In the genomic region with DNA sequence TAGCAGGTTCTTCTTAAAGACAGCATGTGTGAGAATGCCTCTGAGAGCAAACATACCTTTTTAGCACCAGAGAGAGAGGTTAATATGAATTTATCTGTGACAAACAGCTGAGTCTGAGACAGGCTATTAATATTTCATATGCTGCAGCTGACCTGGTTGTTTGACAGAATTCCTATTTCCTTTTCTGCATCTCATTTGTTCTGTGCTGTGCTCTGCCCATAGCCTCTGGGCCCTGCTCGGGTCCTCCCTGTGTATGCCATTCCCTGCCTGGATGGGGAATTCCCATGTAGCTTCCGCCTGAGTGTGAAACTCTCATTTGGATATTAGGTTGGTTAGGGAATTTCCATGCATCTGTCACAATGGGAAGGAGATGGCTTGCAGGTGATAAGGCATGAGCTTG, we compare ENCODE assay signal across 22 mouse cellular contexts.
DNase-seq lines count a peak whose midpoint lies in the region; ATAC-seq lines count a peak whose summit lies in the region.
"Had no signal": no experiment of that assay in that cellular context is flagged by ENCODE, and none has a peak within 500 bp of the region (broad histone marks: within the 10 kb centered on the region; RNA-seq: fewer than 3 reads in every experiment).

No protein-coding gene starts in this region.

- DNase-seq in midbrain, embryonic 10.5 days (ENCODE audit: low spot score): no peak
- DNase-seq in midbrain, embryonic 14.5 days: peak; percentile 58
- peak; percentile 23 for DNase-seq in retina, postnatal 1 day
- DNase-seq in left cerebral cortex, adult 8-10 months (ENCODE audit: low spot score in 2 of 2): no peak
- DNase-seq: adrenal gland, postnatal 36 days; B cell, adult 2 months; cerebellum, adult 11 months; cerebellum, postnatal 10 days; gastrocnemius, postnatal 10 days; heart, postnatal 4 days; kidney, adult 8-10 months; kidney, postnatal 10 days; lung, postnatal 10 days; thymus, adult 2 months had no signal

- peak; percentile 41; the same call in 1 of the 2 replicates for ATAC-seq in midbrain, embryonic 13.5 days
- peak; percentile 61 for ATAC-seq in hindbrain, embryonic 12.5 days (ENCODE audit: low FRiP score)
- no peak for ATAC-seq in midbrain, embryonic 14.5 days (ENCODE audit: low FRiP score, low TSS enrichment)
- ATAC-seq in megakaryocyte, adult 5-6 weeks (ENCODE audit: poor library complexity, severe bottlenecking): no peak
- ATAC-seq: forebrain, embryonic 15.5 days; liver, embryonic 12.5 days had no signal

- no peaks in the 10 kb centered on the region for H3K9me3 ChIP-seq in midbrain, embryonic 13.5 days
- no peaks in the 10 kb centered on the region for H3K9me3 ChIP-seq in midbrain, embryonic 10.5 days (replicated peaks)
- H3K9me3 ChIP-seq in hindbrain, embryonic 12.5 days (replicated peaks): no peaks in the 10 kb centered on the region
- H3K9me3 ChIP-seq in midbrain, embryonic 14.5 days (ENCODE audit: control insufficient read depth, low read length): no peaks in the 10 kb centered on the region
- H3K9me3 ChIP-seq: embryonic facial prominence, embryonic 10.5 days; forebrain, embryonic 15.5 days; limb, embryonic 13.5 days; liver, embryonic 12.5 days; neural tube, embryonic 12.5 days had no signal

- no peak overlapping the region for H3K4me2 ChIP-seq in midbrain, embryonic 13.5 days (replicated peaks)
- no peak overlapping the region for H3K4me2 ChIP-seq in hindbrain, embryonic 12.5 days (replicated peaks)
- no peak overlapping the region for H3K4me2 ChIP-seq in midbrain, embryonic 14.5 days (ENCODE audit: low read length)
- H3K4me2 ChIP-seq: forebrain, embryonic 15.5 days; limb, embryonic 13.5 days; liver, embryonic 12.5 days; neural tube, embryonic 12.5 days had no signal

- H3K27me3 ChIP-seq in midbrain, embryonic 13.5 days: peaks cover 4% of the 10 kb centered on the region
- no peaks in the 10 kb centered on the region for H3K27me3 ChIP-seq in midbrain, embryonic 10.5 days (ENCODE audit: low read depth, poor library complexity, severe bottlenecking)
- no peaks in the 10 kb centered on the region; the same call in 1 of the 2 replicates for H3K27me3 ChIP-seq in hindbrain, embryonic 12.5 days
- no peaks in the 10 kb centered on the region for H3K27me3 ChIP-seq in midbrain, embryonic 14.5 days (ENCODE audit: control insufficient read depth, insufficient read depth, low read length)
- H3K27me3 ChIP-seq: forebrain, embryonic 15.5 days; liver, embryonic 12.5 days; neural tube, embryonic 12.5 days had no signal

- WGBS in midbrain, embryonic 13.5 days: 55% methylated on average over 2 of the region's 2 CpGs
- WGBS in midbrain, embryonic 10.5 days: 89% methylated on average over 2 of the region's 2 CpGs
- 54% methylated on average over 2 of the region's 2 CpGs for WGBS in hindbrain, embryonic 12.5 days
- 39% methylated on average over 2 of the region's 2 CpGs for WGBS in midbrain, embryonic 14.5 days

- peaks cover 48% of the 10 kb centered on the region for H3K4me1 ChIP-seq in midbrain, embryonic 13.5 days (replicated peaks)
- peaks cover 29% of the 10 kb centered on the region for H3K4me1 ChIP-seq in midbrain, embryonic 10.5 days
- H3K4me1 ChIP-seq in hindbrain, embryonic 12.5 days: peaks cover 9% of the 10 kb centered on the region; the same call in 1 of the 2 replicates
- peaks cover 32% of the 10 kb centered on the region for H3K4me1 ChIP-seq in midbrain, embryonic 14.5 days (ENCODE audit: control insufficient read depth, insufficient read depth, low read length)
- H3K4me1 ChIP-seq: limb, embryonic 13.5 days; liver, embryonic 12.5 days had no signal

- no peak overlapping the region for H3K4me3 ChIP-seq in midbrain, embryonic 13.5 days (replicated peaks)
- H3K4me3 ChIP-seq in midbrain, embryonic 10.5 days: no peak overlapping the region
- no peak overlapping the region for H3K4me3 ChIP-seq in hindbrain, embryonic 12.5 days
- H3K4me3 ChIP-seq in midbrain, embryonic 14.5 days (replicated peaks; ENCODE audit: low read depth, low read length): no peak overlapping the region
- H3K4me3 ChIP-seq: embryonic facial prominence, embryonic 10.5 days; forebrain, embryonic 15.5 days; limb, embryonic 13.5 days; liver, embryonic 12.5 days; neural tube, embryonic 12.5 days had no signal

- peak overlapping the region; percentile 57 for H3K27ac ChIP-seq in midbrain, embryonic 13.5 days
- no peak overlapping the region for H3K27ac ChIP-seq in midbrain, embryonic 10.5 days (replicated peaks)
- H3K27ac ChIP-seq in hindbrain, embryonic 12.5 days: peak overlapping the region; percentile 44; the same call in 1 of the 2 replicates
- H3K27ac ChIP-seq in midbrain, embryonic 14.5 days (replicated peaks; ENCODE audit: low read depth, low read length): peak overlapping the region; percentile 66
- H3K27ac ChIP-seq: embryonic facial prominence, embryonic 10.5 days; forebrain, embryonic 15.5 days; limb, embryonic 13.5 days; liver, embryonic 12.5 days; neural tube, embryonic 12.5 days had no signal

- no peak overlapping the region for H3K9ac ChIP-seq in midbrain, embryonic 13.5 days (replicated peaks)
- no peak overlapping the region for H3K9ac ChIP-seq in hindbrain, embryonic 12.5 days
- no peak overlapping the region for H3K9ac ChIP-seq in midbrain, embryonic 14.5 days (replicated peaks; ENCODE audit: low read length)
- H3K9ac ChIP-seq: forebrain, embryonic 15.5 days; limb, embryonic 13.5 days; liver, embryonic 12.5 days; neural tube, embryonic 12.5 days had no signal

- H3K36me3 ChIP-seq in midbrain, embryonic 13.5 days: no peaks in the 10 kb centered on the region
- H3K36me3 ChIP-seq in midbrain, embryonic 10.5 days: 0 out of 2 replicates have a peak, but pooled peaks cover 3% of the 10 kb centered on the region
- no peaks in the 10 kb centered on the region for H3K36me3 ChIP-seq in hindbrain, embryonic 12.5 days
- H3K36me3 ChIP-seq in midbrain, embryonic 14.5 days (ENCODE audit: control insufficient read depth, insufficient read depth, low read length): no peaks in the 10 kb centered on the region; the same call in 1 of the 2 replicates
- H3K36me3 ChIP-seq: embryonic facial prominence, embryonic 10.5 days; forebrain, embryonic 15.5 days; limb, embryonic 13.5 days; liver, embryonic 12.5 days had no signal

Comparison
In these comparisons a context has a peak if more than half of its experiments do, and no peak if none do; other contexts are left out.
1. ATAC-seq: peak in midbrain, embryonic 13.5 days (single experiment) and hindbrain, embryonic 12.5 days (single experiment); none in midbrain, embryonic 14.5 days (single experiment) and megakaryocyte, adult 5-6 weeks (single experiment).
2. DNase-seq: peak in midbrain, embryonic 14.5 days (single experiment) and retina, postnatal 1 day (single experiment); none in midbrain, embryonic 10.5 days (single experiment) and left cerebral cortex, adult 8-10 months (0 of 2).